In genomic region chr2:135547966-135548365, GRCm38 (mm10) we compare ENCODE assay signal across 27 mouse cellular contexts.
"Had no signal": no experiment of that assay in that cellular context is flagged by ENCODE, and none has a peak within 500 bp of the region (broad histone marks: within the 10 kb centered on the region; RNA-seq: fewer than 3 reads in every experiment).

No protein-coding gene starts in this region.

- H3K9ac ChIP-seq: embryonic facial prominence, embryonic 12.5 days; embryonic facial prominence, embryonic 13.5 days; embryonic facial prominence, embryonic 15.5 days; forebrain, embryonic 12.5 days; forebrain, embryonic 13.5 days; forebrain, embryonic 15.5 days; forebrain, postnatal 0 days had no signal

- H3K4me2 ChIP-seq: embryonic facial prominence, embryonic 12.5 days; embryonic facial prominence, embryonic 13.5 days; embryonic facial prominence, embryonic 15.5 days; forebrain, embryonic 12.5 days; forebrain, embryonic 13.5 days; forebrain, embryonic 15.5 days had no signal

- H3K4me1 ChIP-seq: embryonic facial prominence, embryonic 10.5 days; embryonic facial prominence, embryonic 12.5 days; embryonic facial prominence, embryonic 13.5 days; embryonic facial prominence, embryonic 15.5 days; forebrain, embryonic 10.5 days; forebrain, embryonic 12.5 days; forebrain, embryonic 13.5 days; forebrain, embryonic 15.5 days had no signal

- H3K27me3 ChIP-seq: embryonic facial prominence, embryonic 12.5 days; embryonic facial prominence, embryonic 13.5 days; embryonic facial prominence, embryonic 15.5 days; forebrain, embryonic 12.5 days; forebrain, embryonic 13.5 days; forebrain, embryonic 15.5 days had no signal

- H3K27ac ChIP-seq: embryonic facial prominence, embryonic 10.5 days; embryonic facial prominence, embryonic 12.5 days; embryonic facial prominence, embryonic 13.5 days; embryonic facial prominence, embryonic 15.5 days; forebrain, embryonic 10.5 days; forebrain, embryonic 12.5 days; forebrain, embryonic 13.5 days; forebrain, embryonic 15.5 days; gastrocnemius, adult 2 months; heart, adult 2 months had no signal

- H3K36me3 ChIP-seq: embryonic facial prominence, embryonic 10.5 days; embryonic facial prominence, embryonic 12.5 days; embryonic facial prominence, embryonic 13.5 days; embryonic facial prominence, embryonic 15.5 days; forebrain, embryonic 10.5 days; forebrain, embryonic 12.5 days; forebrain, embryonic 15.5 days had no signal

- H3K9me3 ChIP-seq: embryonic facial prominence, embryonic 10.5 days; embryonic facial prominence, embryonic 12.5 days; embryonic facial prominence, embryonic 13.5 days; embryonic facial prominence, embryonic 15.5 days; forebrain, embryonic 10.5 days; forebrain, embryonic 12.5 days; forebrain, embryonic 13.5 days; forebrain, embryonic 15.5 days had no signal

- H3K4me3 ChIP-seq: embryonic facial prominence, embryonic 10.5 days; embryonic facial prominence, embryonic 12.5 days; embryonic facial prominence, embryonic 13.5 days; embryonic facial prominence, embryonic 15.5 days; erythroblast, embryonic 14.5 days; forebrain, embryonic 10.5 days; forebrain, embryonic 12.5 days; forebrain, embryonic 13.5 days; forebrain, embryonic 15.5 days; gastrocnemius, adult 2 months; heart, adult 2 months had no signal

- DNase-seq: cerebellum, adult 9-10 months; cerebellum, adult 9-11 months; cerebellum, postnatal 10 days; cerebellum, postnatal 14 days; cerebellum, postnatal 25 days; cerebellum, postnatal 36 days; embryo, embryonic 11 days; forebrain, postnatal 0 days; gastrocnemius, adult 2 months; gastrocnemius, postnatal 10 days; gastrocnemius, postnatal 14 days; gastrocnemius, postnatal 25 days; gastrocnemius, postnatal 36 days; heart, adult 11 months; heart, adult 18-20 months; heart, adult 2 months had no signal

- ATAC-seq: forebrain, embryonic 13.5 days; forebrain, embryonic 14.5 days; forebrain, embryonic 15.5 days; forebrain, embryonic 16.5 days; forebrain, postnatal 0 days had no signal
